Mouse (Mus musculus): ENCODE results near the gene Slc9a5. TPM values are rescaled to one million over a fixed set of nuclear protein-coding genes. Genes with fewer than 3 reads are reported as not detected.
A peak's percentile ranks its signal among the peaks of the same experiment; 100 is the strongest.

Slc9a5 gene
- total RNA-seq, 1 experiment from 2014 or later = 0.46 TPM

DNA sequence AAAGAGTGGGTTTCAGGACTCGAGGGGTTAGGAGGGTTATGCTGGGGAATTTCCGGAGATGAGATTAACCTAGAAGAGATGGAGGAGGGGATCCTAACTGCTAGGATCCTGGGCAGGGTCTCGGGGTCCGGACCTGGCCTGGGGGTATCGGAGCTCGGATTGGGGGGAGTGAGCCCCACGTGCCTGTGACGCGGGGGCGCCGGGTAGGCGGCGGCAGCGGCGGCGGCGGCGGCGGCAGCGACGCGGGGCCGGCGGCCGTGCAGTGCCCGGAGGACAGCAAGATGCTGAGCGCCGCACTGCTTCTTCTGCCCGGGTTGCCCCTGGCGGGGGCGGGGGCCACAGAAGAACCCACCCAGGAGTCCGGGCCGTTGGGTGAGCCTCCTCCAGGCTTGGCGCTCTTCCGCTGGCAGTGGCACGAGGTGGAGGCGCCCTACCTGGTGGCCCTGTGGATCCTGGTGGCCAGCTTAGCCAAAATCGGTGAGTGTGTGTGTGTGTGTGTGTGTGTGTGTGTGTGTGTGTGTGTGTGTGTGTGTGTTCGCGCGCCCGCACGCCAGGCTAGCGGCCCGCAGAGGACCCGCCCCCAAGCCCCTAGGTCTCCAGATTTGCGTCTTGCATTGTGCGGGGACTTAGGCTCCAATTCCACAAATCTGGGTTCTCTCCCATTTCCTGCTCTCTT is 591 bp downstream of the Slc9a5 start:
- no peak for ATAC-seq (replicated peaks; ENCODE audit: low read depth, poor library complexity, severe bottlenecking)

DNA sequence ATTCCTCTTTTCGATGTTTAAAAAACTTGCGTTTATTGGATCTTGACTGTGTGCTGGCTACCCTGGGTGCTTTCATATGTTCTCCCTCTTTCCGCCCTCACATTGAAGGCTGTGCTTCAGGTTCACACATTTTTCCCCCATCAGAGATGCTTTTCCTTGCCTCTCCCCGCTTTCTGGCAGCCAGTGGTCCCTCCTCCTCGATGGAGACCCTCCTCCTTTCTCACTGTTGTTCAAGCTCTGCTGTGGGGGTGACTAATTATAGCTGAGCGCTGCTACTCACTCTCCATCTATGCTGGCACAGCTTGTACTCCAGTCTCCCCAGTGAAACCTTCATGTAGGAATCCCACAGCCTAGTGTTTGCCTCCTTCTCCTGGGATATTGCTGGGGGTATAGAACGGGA is 1.5 kb downstream of the Slc9a5 start:
- ATAC-seq (replicated peaks; ENCODE audit: low read depth, poor library complexity, severe bottlenecking) = no peak

DNA sequence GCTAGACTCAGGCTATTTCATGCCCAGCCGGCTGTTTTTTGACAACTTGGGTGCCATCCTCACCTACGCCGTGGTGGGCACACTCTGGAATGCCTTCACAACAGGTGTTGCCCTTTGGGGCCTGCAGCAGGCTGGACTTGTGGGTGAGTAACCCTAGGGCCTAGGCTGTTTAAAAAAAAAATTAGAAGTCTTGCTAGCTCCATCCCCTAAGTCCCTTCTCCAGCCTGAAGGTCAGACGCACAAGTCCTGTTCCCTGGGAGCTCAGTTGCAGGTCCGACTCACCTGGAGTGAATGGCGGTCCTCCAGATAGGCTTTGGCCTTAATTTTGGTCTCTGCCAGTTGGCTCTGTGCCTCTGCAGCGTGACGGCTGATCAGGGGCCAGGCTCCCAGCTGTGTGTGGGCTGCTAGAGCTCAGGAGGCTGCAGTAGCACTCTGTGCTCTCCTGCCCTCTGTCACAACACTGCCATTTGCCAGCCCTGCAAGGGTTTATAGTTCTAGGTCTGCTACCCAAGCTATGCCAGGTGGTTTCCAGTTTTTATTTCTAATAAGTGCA is 5.0 kb downstream of the Slc9a5 start:
- no peak for ATAC-seq (replicated peaks; ENCODE audit: low read depth, poor library complexity, severe bottlenecking)

DNA sequence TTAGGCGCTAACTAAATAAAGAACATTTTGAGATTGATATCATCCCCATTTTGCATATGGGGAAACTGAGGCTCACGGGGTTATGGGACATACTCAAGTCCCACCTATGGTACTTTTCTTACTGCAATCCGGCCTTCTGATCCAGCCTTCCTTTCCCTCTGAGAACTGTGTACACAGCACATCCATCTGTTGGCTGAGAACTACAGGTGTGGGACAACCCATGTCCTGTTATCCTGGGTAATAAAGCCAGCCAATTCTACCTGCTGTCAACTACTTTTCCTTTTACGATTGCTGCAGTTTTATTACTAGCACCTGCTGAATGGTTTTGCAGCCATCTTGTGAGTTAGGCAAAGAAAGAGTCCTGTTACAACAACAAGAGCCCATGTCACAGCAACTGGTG is 5.9 kb downstream of the Slc9a5 start:
- no peak for ATAC-seq (replicated peaks; ENCODE audit: low read depth, poor library complexity, severe bottlenecking)

DNA sequence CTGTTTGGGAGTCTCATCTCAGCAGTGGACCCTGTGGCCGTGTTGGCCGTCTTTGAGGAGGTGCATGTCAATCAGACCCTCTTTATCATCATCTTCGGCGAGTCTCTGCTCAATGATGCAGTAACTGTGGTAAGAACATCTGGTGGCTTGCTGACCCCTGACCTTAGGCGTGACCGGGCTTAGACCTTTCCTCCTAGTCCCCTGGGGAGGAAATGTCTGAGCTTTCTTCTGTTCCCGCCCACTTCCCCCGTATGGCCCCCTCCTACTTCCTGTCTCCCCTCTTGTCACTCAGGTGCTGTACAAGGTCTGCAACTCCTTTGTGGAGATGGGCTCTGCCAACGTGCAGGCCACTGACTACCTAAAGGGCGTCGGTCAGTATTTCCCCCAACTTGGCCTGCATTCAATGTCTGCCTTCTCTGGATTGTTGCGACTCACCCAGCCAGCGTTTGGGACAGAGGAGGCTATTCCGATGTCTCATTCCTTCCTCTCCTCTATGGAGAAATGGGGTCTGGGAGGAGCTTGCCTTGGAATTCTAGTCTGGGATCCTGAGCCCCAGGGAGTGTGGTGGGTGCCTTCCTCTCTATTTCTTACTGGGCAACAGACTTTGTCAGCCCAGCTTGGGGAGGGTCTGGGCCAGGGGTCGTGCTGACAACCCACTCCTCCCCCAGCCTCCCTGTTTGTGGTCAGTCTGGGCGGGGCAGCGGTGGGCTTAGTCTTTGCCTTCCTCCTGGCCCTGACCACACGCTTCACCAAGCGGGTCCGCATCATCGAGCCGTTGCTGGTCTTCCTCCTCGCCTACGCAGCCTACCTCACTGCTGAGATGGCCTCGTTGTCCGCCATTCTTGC is 6.8 kb downstream of the Slc9a5 start:
- ATAC-seq (replicated peaks; ENCODE audit: low read depth, poor library complexity, severe bottlenecking) = 0 out of 2 replicates have a peak, but pooled peaks have one; percentile 9

DNA sequence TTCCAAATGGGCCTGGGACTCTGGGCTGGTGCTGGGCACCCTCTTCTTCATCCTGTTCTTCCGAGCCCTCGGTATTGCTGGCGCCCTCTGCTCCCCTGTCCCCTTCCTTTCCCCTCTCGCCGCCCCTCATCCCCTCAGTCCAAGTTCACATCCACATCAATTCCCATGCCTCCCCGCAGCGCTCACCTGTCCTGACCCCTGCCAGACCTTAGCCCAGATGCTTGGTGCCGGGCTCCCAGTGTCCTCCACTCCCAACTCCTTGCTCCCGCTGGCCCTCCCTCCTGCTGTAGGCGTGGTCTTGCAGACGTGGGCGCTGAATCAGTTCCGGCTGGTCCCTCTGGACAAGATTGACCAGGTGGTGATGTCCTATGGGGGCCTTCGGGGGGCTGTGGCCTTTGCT is 8.0 kb downstream of the Slc9a5 start:
- no peak for ATAC-seq (replicated peaks; ENCODE audit: low read depth, poor library complexity, severe bottlenecking)

DNA sequence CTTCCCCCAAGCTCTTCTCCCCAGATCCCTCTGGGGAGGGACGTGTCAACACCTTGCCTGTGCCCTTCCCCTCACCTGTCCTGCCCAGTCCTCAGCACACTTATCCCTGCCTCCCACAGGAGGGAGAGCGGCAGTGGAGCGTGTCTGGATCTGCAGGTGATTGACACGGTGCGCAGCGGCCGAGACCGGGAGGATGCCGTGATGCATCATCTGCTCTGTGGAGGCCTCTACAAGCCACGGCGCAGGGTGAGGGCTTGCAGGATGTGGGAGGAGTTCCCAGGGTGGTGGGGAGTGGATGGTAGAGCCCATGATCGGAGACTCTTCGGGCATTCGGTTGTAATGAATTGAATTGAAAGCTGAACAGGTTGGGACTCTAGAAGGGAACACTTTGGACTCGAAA is 10.6 kb downstream of the Slc9a5 start:
- no peak for ATAC-seq (replicated peaks; ENCODE audit: low read depth, poor library complexity, severe bottlenecking)

DNA sequence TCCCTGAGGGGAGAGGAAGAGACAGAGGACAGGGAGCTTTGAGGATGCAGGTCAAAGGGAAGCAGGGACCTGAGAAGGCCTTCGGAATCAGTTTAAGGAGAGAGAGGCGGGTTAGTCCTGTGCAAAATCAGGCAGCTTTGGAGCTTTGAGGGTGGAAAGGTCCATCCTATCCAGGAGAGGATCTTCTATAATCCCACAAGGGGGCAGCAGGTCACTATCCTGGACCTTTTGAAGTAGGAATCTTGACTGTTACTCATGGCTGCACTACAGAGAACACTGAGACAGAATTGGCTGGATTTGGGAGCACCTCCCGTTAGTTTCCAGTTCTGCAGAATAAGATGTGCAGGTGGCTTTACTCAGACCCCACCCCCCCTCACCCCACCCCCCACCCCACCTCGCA is 11.0 kb downstream of the Slc9a5 start:
- 0 out of 2 replicates have a peak, but pooled peaks have one; percentile 26 for ATAC-seq (replicated peaks; ENCODE audit: low read depth, poor library complexity, severe bottlenecking)

DNA sequence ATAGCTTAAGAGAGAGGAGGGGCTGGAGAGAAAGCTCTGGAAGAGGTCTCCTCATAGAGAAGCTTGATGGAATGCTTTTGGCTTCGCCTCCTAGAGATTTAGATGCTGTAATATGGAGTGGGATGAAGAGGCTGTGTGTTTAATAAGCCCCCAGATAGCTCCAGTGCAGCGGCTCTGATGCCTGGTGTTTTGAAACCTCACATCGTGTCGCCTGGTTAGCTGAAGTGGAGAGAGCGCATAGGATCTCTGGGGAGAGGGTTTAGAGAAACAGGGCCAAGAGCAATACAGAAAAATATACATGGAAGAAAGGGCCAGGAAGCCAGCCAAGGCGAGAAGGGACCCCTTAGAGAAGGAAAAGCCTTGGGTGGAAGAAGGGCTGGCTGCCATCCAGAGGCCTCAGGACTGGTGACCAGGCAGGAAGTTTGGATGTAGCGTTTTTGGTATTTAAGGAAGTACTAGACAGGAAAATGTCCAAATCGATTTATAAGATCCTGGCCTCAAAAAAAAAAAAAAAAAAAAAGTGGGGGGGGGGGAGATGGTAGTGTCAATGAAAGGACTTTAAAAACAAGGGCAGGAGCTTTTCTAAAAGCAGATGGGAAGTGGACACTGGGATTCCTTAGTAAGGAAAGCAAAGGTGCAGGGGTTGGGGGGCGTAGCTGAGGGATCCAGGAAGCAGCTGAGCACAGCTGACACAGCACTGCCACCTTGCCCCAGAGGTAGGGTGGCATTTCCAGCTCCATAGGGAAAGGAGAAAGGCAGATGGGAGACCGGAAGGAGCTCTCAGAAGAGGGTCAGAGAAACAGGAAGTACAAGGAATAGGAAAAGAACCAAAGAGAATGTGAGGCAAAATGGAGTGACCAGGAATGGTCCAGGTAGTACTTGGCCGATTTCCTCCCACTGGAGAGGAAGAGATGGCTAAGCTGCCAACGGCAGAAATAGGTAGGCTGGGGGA is 13.4 kb downstream of the Slc9a5 start:
- 0 out of 2 replicates have a peak, but pooled peaks have one; percentile 25 for ATAC-seq (replicated peaks; ENCODE audit: low read depth, poor library complexity, severe bottlenecking)

DNA sequence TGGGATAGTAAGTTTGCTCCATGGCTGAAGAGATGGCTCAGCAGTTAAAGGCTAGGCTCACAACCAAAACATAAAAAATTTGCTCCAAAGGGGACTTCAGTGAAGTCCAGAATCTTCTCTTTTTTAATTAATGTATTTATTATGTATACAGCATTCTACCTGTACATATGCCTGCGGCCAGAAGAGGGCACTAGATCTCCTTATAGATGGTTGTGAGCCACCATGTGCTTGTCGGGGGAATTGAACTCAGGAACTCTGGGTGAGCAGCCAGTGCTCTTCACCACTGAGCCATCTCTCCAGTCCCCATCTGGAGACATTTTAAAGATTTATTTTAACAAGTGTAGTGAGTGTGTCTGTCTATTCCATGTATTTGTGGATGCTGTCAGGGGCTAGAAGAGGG is 18.5 kb downstream of the Slc9a5 start:
- ATAC-seq (replicated peaks; ENCODE audit: low read depth, poor library complexity, severe bottlenecking) = no peak

DNA sequence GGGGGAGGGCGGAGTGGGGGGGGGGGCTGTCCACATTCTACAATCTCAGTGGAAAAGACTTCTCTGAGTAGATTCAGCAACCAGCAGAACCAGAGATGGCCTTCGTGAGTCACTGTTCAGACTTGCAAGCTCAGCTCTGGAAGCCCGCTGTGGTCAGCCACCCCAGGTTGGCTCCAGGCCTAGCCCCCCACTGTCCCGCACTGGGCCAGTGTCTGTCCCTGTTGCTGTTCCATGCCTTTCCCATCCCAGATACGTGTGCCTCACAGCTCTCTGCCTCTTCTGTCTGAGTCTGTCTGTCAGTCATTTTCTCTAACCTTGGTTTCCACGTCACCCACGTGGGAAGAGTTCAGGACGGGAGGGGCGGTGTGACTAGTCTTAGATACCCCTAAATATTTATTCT is 23.8 kb downstream of the Slc9a5 start:
- ATAC-seq (replicated peaks; ENCODE audit: low read depth, poor library complexity, severe bottlenecking) = no peak

DNA sequence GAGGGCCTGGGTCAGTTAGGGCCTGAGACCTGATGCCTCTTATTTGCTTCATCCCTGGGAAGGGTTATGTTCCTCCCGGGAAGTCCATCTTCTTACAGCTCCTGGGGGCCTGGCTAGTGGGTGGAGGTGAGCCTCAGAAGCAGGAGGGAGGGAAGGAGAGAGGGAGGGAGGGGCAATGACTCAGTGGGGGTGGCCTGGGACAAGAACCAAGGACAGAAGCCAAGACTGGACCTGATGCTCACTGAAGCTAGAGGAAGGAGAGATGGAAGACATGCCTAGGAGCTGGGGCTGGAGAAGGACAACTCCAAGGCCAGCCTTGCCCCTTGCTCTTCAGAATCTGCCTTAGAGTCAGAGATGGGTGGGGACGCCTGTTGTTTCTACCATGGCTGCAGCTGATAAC is 24.4 kb downstream of the Slc9a5 start, which contains the start of gene Plekhg4:
Gene Plekhg4, plus strand, starts transcription at position 243 of the 400 bp plus-strand sequence.
- ATAC-seq (replicated peaks; ENCODE audit: low read depth, poor library complexity, severe bottlenecking) = no peak

DNA sequence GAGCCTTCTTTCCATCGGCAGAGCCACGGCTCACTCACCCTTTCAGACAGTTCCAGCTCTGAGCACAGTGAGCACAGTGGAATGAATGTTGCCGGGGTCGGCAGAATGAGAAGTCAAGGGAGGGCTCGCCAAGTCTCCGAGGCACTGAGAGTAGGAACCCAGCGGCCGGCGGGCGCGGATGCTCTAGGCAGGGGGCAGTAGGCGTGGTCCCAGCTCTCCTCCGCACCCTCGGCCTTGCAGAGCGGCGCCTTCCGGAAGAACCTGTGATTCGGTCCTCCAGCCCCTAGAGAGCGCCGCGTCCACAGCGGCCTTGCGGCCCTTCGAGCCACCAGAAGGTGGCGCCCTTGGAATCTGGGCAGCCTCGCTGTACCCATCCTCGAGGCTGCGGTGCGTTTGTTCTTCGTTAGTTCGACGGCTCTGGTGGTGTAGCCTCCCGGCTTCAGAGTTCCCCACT is 25.9 kb downstream of the Slc9a5 start:
- peak; percentile 57 for ATAC-seq (replicated peaks; ENCODE audit: low read depth, poor library complexity, severe bottlenecking)

DNA sequence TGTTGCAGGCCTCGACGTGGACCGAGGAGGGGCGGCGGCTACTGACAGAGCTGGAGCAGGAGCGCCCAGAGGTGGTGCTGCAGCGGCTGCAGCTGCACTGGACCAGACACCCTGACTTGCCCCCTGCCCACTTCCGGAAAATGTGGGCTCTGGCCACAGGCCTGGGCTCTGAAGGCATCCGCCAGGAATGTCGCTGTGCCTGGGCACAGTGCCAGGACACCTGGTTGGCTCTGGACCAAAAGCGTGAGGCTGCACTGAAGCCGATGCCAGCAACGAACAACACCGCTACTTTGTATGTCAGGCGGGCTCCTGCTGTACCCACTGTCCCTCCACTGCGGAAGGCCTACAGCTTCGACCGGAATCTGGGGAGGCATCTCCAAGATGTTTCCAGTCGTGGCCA is 30.0 kb downstream of the Slc9a5 start:
- 0 out of 2 replicates have a peak, but pooled peaks have one; percentile 5 for ATAC-seq (replicated peaks; ENCODE audit: low read depth, poor library complexity, severe bottlenecking)

DNA sequence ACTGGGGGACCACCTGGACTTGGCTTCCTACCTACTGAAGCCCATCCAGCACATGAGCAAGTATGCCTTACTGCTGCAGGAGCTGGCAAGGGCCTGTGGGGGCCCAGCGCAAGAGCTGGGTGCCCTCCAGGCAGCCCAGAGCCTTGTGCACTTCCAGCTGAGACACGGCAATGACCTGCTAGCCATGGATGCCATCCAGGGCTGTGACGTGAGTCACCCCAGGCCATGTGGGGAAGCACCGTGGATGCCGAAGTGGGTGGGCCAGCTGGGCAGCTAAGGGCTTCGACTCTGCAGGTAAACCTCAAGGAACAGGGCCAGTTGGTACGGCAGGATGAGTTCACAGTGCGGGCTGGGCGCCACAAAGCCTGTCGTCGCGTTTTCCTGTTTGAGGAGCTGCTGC is 31.7 kb downstream of the Slc9a5 start:
- ATAC-seq (replicated peaks; ENCODE audit: low read depth, poor library complexity, severe bottlenecking) = no peak

DNA sequence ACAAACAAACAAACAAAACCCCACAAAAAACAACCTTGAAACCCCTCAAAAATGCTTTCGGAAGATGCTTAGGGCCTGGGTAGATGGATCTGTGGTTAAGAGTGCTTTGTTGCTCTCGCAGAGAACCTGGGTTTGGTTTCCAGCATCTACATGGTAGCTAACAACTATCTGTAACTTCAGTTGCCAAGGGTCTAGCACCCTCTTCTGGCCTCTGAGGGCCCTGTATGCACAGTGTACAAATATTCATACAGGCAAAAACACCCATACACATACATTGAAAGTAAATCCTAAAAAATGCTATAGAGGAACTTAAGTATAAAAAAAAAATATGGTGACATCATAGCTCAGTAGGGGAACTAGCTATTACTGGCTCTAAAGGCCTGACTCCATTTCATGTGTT is 35.4 kb downstream of the Slc9a5 start:
- no peak for ATAC-seq (replicated peaks; ENCODE audit: low read depth, poor library complexity, severe bottlenecking)

DNA sequence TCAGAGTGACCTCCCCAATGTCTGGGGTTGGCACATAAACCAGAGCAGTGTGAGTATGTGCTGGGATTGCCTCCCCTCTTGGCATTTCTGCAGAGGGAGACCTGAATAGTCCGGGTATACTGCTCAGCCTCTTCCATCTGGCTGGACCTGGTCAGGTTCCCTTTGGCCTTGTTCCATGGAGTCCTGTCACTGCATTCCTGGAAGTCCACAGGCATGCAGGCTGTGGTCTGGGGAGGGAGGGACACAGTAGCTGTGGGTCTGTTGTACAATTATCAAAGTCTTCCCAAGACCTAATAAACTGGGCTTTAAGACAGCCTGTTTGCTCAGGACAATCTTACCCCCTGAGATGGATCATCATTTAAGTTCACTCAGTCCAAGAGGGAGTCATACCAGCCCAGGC is 38.5 kb downstream of the Slc9a5 start:
- ATAC-seq (replicated peaks; ENCODE audit: low read depth, poor library complexity, severe bottlenecking) = no peak

DNA sequence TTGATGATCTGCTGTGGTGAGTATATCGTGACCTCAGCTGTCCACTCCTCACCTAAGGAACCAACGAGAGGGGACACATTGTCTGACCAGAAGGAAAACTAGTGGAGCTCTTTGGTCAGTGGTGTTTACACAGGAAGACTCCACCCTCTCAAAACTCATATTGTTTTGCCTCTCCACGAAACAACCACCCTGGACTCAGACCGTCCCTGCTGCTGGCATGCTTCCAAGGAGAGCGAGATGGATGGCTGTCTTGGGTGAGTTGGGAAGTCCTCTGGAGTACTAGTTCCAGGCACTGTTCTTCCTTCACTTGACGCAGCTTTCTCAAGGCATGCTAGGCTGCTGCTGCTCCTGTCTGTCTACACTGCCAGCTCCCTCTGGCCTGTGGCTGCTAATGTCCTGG is 40.5 kb downstream of the Slc9a5 start:
- ATAC-seq (replicated peaks; ENCODE audit: low read depth, poor library complexity, severe bottlenecking) = no peak

DNA sequence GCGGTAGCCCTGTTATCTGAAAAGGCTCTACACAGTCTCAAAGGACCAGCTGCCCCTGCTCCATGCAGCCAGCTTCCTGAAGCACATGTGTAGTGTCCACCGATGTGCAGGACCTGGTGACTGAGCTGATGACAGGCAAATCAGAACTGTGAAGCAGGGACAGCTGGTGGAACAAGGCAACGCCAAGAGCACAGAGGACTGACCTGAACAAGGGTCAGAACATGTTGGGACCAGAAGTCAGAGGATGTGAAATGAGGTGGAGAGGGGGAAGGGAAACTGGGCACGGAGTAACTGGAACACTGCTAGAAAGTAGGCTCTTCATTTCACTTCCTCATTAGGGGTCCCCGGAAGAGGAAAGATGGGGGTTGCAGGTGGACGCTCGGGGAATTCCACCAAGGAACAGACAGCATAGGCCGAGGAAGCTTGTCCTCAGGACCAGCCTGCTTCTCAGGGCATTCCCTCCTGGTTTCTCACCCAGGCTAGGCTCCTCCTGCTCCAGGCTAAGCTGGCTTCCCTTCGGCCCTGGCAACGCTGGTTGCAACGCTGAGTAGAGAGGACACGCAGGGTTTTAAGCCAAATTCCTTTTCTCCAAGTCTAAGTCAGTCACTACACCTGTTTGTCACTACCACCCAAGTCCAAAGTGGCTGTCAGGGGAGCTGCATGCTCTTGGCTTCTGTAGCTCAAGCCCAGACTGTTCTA is 44.6 kb downstream of the Slc9a5 start:
- peak; percentile 18 for ATAC-seq (replicated peaks; ENCODE audit: low read depth, poor library complexity, severe bottlenecking)

Data from common myeloid progenitor, adult 5-6 weeks (primary cell).